Mouse (Mus musculus) hindbrain, embryonic 13.5 days (tissue): ENCODE results near the gene Dmwd. TPM values are rescaled to one million over a fixed set of nuclear protein-coding genes. Genes with fewer than 3 reads are reported as not detected.

Source experiments
- ATAC-seq: fragments of 200-750 bp; cut with Nextera tagmentation; 2 replicates; pipeline ENCODE4 v1.8.0; 2017; ENCODE audit warnings: moderate TSS enrichment; ENCODE audit not compliant: low FRiP score
- H3K27ac ChIP-seq: fragments of 300-500 bp; sonication (generic); 2 replicates; pipeline ENCODE4 v1.5.1; 2015; ENCODE audit warnings: inconsistent platforms, mild to moderate bottlenecking, moderate library complexity
- H3K27me3 ChIP-seq: fragments of 300-500 bp; sonication (generic); 2 replicates; pipeline ENCODE4 v1.6.1; 2015; ENCODE audit warnings: mild to moderate bottlenecking, inconsistent platforms
- H3K36me3 ChIP-seq: fragments of 300-500 bp; sonication (generic); 2 replicates; pipeline ENCODE4 v1.6.1; 2015; ENCODE audit warnings: mild to moderate bottlenecking, inconsistent platforms
- H3K4me1 ChIP-seq: fragments of 300-500 bp; sonication (generic); replicated peaks from 2 replicates; pipeline ENCODE4 v1.6.1; 2015; ENCODE audit warnings: inconsistent platforms
- H3K4me2 ChIP-seq: fragments of 300-500 bp; sonication (generic); 2 replicates; pipeline ENCODE4 v1.6.1; 2015; ENCODE audit warnings: inconsistent platforms, mild to moderate bottlenecking, moderate library complexity
- H3K4me3 ChIP-seq: fragments of 300-500 bp; sonication (generic); 2 replicates; pipeline ENCODE4 v1.5.1; 2015; ENCODE audit warnings: mild to moderate bottlenecking, inconsistent platforms
- H3K9ac ChIP-seq: fragments of 300-500 bp; sonication (generic); 2 replicates; pipeline ENCODE4 v1.6.1; 2015; ENCODE audit warnings: mild to moderate bottlenecking, inconsistent platforms
- H3K9me3 ChIP-seq: fragments of 300-500 bp; sonication (generic); 2 replicates; pipeline ENCODE4 v1.6.1; 2016; ENCODE audit warnings: inconsistent platforms
- WGBS: fragments of 180-500 bp; shearing (Covaris S2); methylation state at CpG from one replicate; pipeline ENCODE4 v1.1.7; 2015; 5-methylcytosine and 5-hydroxymethylcytosine counted together
- microRNA-seq: library from miRNA; unstranded; fragments of <30 nt; microRNA quantifications from one replicate; pipeline ENCODE4, GENCODE M21; 2016
- polyA plus RNA-seq: library from polyadenylated mRNA; unstranded; fragments of >200 nt; fragmentation: Nextera tagmentation; extraction: Ambion mirVana; gene quantifications from 2 replicates; pipeline ENCODE4 v1.2.1, GENCODE M21; 2015

Gene Dmwd
- polyA plus RNA-seq, 1 experiment from 2014 or later = 25.6 TPM

DNA sequence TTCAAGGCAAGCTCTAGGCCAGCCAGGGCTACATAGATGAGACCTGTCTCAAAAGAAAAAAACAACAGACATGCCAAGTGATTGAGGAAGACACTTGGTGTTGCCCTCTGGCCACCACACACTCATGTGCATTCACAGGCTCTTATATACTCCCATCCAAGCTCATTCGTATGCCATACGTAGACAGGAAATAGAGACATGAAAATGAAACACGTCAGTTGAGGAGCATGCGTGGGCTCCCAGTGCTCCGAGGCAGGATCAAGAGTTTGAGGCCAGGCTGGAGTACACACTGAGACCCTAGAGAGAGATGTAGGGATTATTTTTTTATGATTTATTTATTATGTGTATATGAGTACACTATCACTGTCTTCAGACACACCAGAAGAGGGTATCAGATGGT, 53.4 kb downstream of the Dmwd start:
- Histone ChIP-seq H3K4me2 (no peak overlapping the region), H3K4me3 (no peak overlapping the region), H3K4me1 (peaks cover 29% of the 10 kb centered on the region), H3K9ac (no peak overlapping the region), H3K27ac (no peak overlapping the region), H3K9me3 (no peaks in the 10 kb centered on the region), H3K27me3 (no peaks in the 10 kb centered on the region), H3K36me3 (peaks cover 12% of the 10 kb centered on the region; the same call in 1 of the 2 replicates)
- no peak for ATAC-seq
- 90% methylated on average over 5 of the region's 5 CpGs for WGBS

DNA sequence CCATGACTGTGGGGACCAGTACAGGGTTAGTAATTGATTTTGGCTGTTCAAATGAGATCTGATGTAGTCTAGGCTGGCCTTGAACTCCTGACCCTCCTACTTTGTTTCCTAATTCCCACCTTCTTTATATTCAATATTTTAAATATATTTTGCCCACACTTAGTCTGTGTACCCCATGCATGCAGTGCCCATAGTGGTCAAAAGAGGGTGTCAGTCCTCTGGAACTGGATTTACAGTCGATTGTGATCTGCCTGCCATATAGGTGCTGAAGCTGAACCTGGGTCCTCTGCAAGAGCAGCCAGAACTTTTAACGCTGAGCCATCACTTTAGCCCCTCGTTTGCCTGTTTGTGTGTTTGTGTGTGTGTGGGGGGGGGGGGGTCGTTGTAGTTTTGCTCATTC, 54.6 kb downstream of the Dmwd start:
- Histone ChIP-seq H3K9me3 (no peaks in the 10 kb centered on the region), H3K4me2 (peak overlapping the region; percentile 65), H3K27ac (peak overlapping the region; percentile 92), H3K36me3 (peaks cover 24% of the 10 kb centered on the region), H3K9ac (peak overlapping the region; percentile 66; the same call in 1 of the 2 replicates), H3K27me3 (no peaks in the 10 kb centered on the region), H3K4me3 (peak overlapping the region; percentile 51), H3K4me1 (peaks cover 25% of the 10 kb centered on the region)
- ATAC-seq = no peak
- 35% methylated on average over 4 of the region's 4 CpGs for WGBS

GRCm38 (mm10) chr7:19131324-19131848, 55.4 kb downstream of the Dmwd start:
- peak overlapping the region; percentile 72 for H3K9ac ChIP-seq
- WGBS = 2% methylated on average over 39 of the region's 39 CpGs
- peaks cover 31% of the 10 kb centered on the region for H3K36me3 ChIP-seq
- H3K4me2 ChIP-seq = peak overlapping the region; percentile 65
- no peaks in the 10 kb centered on the region for H3K9me3 ChIP-seq
- H3K27me3 ChIP-seq = no peaks in the 10 kb centered on the region
- peaks cover 25% of the 10 kb centered on the region for H3K4me1 ChIP-seq
- H3K27ac ChIP-seq = peak overlapping the region; percentile 92
- H3K4me3 ChIP-seq = peak overlapping the region; percentile 51
- ATAC-seq = peak; percentile 99

Small RNAs within 50 kb of the gene (microRNA-seq; reads per million reads assigned to microRNA genes)
- not detected for gene Mir3100

Other genes with a start within 250 kb of the Dmwd start
- 0.45 and 0.53 TPM in 2 replicates for gene Mill2, start 236.3 kb upstream of the Dmwd start, polyA plus RNA-seq
- 13.7 TPM in 2 replicates for gene Pglyrp1, start 204.9 kb upstream of the Dmwd start, polyA plus RNA-seq
- gene Ccdc61, start 165.8 kb upstream of the Dmwd start, polyA plus RNA-seq = 23.5 and 23.6 TPM in 2 replicates
- 14.9 and 15.8 TPM in 2 replicates for gene Nova2, start 150.3 kb upstream of the Dmwd start, polyA plus RNA-seq
- 0.75 and 1.1 TPM in 2 replicates for gene Nanos2, start 88.8 kb upstream of the Dmwd start, polyA plus RNA-seq
- gene Mypop, start 85.0 kb upstream of the Dmwd start, polyA plus RNA-seq = 4.8 and 5.2 TPM in 2 replicates
- 23.4 and 24.6 TPM in 2 replicates for gene Irf2bp1, start 72.2 kb upstream of the Dmwd start, polyA plus RNA-seq
- not detected in 2 replicates for gene Foxa3, start 52.7 kb upstream of the Dmwd start, polyA plus RNA-seq
- 29.7 and 30.1 TPM in 2 replicates for gene Sympk, start 51.9 kb upstream of the Dmwd start, polyA plus RNA-seq
- gene Rsph6a, start 21.5 kb upstream of the Dmwd start, polyA plus RNA-seq = not detected in 2 replicates
- 9.4 and 11.6 TPM in 2 replicates for gene Dmpk, start 7.6 kb downstream of the Dmwd start, polyA plus RNA-seq
- gene Six5, start 18.4 kb downstream of the Dmwd start, polyA plus RNA-seq = 2.4 and 2.8 TPM in 2 replicates
- 2.2 and 3.6 TPM in 2 replicates for gene Gm4969, start 42.1 kb downstream of the Dmwd start, polyA plus RNA-seq
- gene Fbxo46, start 43.6 kb downstream of the Dmwd start, polyA plus RNA-seq = 18.9 and 20.2 TPM in 2 replicates
- gene Qpctl, start 73.1 kb downstream of the Dmwd start, polyA plus RNA-seq = 23.1 and 23.8 TPM in 2 replicates
- gene Snrpd2, start 73.5 kb downstream of the Dmwd start, polyA plus RNA-seq = 123 and 128 TPM in 2 replicates
- gene Gipr, start 89.9 kb downstream of the Dmwd start, polyA plus RNA-seq = 1.6 and 2.3 TPM in 2 replicates
- gene Eml2, start 100.2 kb downstream of the Dmwd start, polyA plus RNA-seq = 6.6 and 8.2 TPM in 2 replicates
- gene Gpr4, start 136.3 kb downstream of the Dmwd start, polyA plus RNA-seq = 1.8 and 2.3 TPM in 2 replicates
- gene Opa3, start 152.1 kb downstream of the Dmwd start, polyA plus RNA-seq = 36.9 and 37.1 TPM in 2 replicates
- gene Vasp, start 195.6 kb downstream of the Dmwd start, polyA plus RNA-seq = 38.5 and 39.7 TPM in 2 replicates
- 0.49 and 0.69 TPM in 2 replicates for gene Ppm1n, start 203.8 kb downstream of the Dmwd start, polyA plus RNA-seq
- 101 and 104 TPM in 2 replicates for gene Rtn2, start 206.4 kb downstream of the Dmwd start, polyA plus RNA-seq
- gene Fosb, start 233.8 kb downstream of the Dmwd start, polyA plus RNA-seq = 0.06 and 0.08 TPM in 2 replicates